ENCODE assay signal across 8 mouse cellular contexts in the genomic region with DNA sequence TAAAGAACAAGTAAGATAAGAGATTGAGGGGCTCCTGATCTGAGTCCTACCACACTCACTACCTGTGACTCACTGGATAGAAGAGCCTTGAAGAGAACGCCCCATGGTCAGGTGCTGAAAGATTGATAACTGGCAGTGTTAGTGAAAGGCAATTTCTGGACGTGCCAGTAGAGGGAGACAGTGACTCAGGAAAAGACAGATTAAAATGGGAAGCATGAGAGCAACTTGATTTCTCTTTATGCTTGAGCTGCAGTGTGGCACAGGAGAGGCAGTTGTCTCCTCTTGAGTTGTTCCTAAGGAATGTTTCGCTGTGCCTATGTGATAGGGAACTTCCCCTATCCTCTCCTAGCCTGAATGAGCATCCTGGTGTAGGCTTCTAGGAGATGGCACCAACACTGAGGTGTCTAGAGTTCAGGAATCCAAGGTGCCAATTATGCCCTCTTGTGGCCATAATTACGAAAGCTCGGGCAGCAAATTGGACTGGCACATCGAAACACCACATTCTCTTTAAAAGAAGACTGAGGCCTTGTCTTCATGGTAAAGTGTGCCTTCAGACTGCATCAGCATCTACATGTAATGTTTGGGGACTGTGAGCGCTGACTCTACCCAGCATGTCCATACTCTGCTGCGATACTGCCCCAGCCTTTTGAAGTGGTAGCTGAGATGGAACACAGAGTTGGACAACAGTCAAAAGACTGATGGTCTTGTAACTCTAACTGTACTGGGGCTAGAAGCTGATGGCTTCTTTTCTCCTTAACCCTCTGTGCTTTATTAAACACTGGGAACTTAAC. TPM values are rescaled to one million over a fixed set of nuclear protein-coding genes. Genes with fewer than 3 reads are reported as not detected.
DNase-seq lines count a peak whose midpoint lies in the region; ATAC-seq lines count a peak whose summit lies in the region.

No protein-coding gene starts in this region.

- peak; percentile 63 for DNase-seq in 3134 (ENCODE audit: extremely low read depth, insufficient read length, low spot score)
- peak; percentile 81 for DNase-seq in adrenal gland, postnatal 14 days
- peak; percentile 73 for DNase-seq in embryonic facial prominence, embryonic 11.5 days (ENCODE audit: low spot score)
- DNase-seq in heart, adult 18-20 months, result peak; percentile 81 to 94
- DNase-seq in kidney, adult 11 months, result peak; percentile 79
- peak; percentile 70 to 83 for DNase-seq in left cerebral cortex, postnatal 36 days (ENCODE audit: low spot score in 2 of 2)
- peak; percentile 95 for DNase-seq in midbrain, embryonic 11.5 days (ENCODE audit: low spot score, missing footprints)
- DNase-seq in right cerebral cortex, postnatal 4 days, result peak; percentile 75

- no peak overlapping the region for H3K4me2 ChIP-seq in embryonic facial prominence, embryonic 11.5 days (ENCODE audit: low read depth, low read length)
- no peak overlapping the region for H3K4me2 ChIP-seq in midbrain, embryonic 11.5 days

- H3K4me1 ChIP-seq in embryonic facial prominence, embryonic 11.5 days (ENCODE audit: control insufficient read depth, insufficient read depth, low read length), result no peaks in the 10 kb centered on the region
- H3K4me1 ChIP-seq in midbrain, embryonic 11.5 days (ENCODE audit: control insufficient read depth, insufficient read depth, low read length), result no peaks in the 10 kb centered on the region

- H3K9me3 ChIP-seq in embryonic facial prominence, embryonic 11.5 days (replicated peaks; ENCODE audit: control insufficient read depth, low read length), result no peaks in the 10 kb centered on the region
- no peaks in the 10 kb centered on the region for H3K9me3 ChIP-seq in midbrain, embryonic 11.5 days (ENCODE audit: control insufficient read depth, low read length)

- no peaks in the 10 kb centered on the region for H3K27me3 ChIP-seq in embryonic facial prominence, embryonic 11.5 days (ENCODE audit: control insufficient read depth, insufficient read depth, low read length)
- H3K27me3 ChIP-seq in midbrain, embryonic 11.5 days (ENCODE audit: control insufficient read depth, insufficient read depth, low read length), result no peaks in the 10 kb centered on the region

- no peaks in the 10 kb centered on the region for H3K36me3 ChIP-seq in embryonic facial prominence, embryonic 11.5 days (replicated peaks; ENCODE audit: control insufficient read depth, insufficient read depth, low read depth, low read length)
- H3K36me3 ChIP-seq in midbrain, embryonic 11.5 days (ENCODE audit: control insufficient read depth, insufficient read depth, low read length), result no peaks in the 10 kb centered on the region

- no peak overlapping the region for H3K27ac ChIP-seq in embryonic facial prominence, embryonic 11.5 days (replicated peaks; ENCODE audit: low read depth, low read length)
- H3K27ac ChIP-seq in midbrain, embryonic 11.5 days (ENCODE audit: low read depth, low read length), result no peak overlapping the region

- intact Hi-C loops in left cerebral cortex, postnatal 36 days (cut with DNase I), result loop anchor here (1.0 to 10.0 kb wide), 3 partner anchors 51 to 177 kb away; a partner anchor contains a TSS

- H3K9ac ChIP-seq in embryonic facial prominence, embryonic 11.5 days (replicated peaks; ENCODE audit: low read length), result no peak overlapping the region
- H3K9ac ChIP-seq in midbrain, embryonic 11.5 days (ENCODE audit: low read length), result no peak overlapping the region

- peak; percentile 72; the same call in 1 of the 2 replicates for ATAC-seq in embryonic facial prominence, embryonic 11.5 days (replicated peaks; ENCODE audit: insufficient number of reproducible peaks, low FRiP score, low TSS enrichment, low read depth)
- peak; percentile 83 for ATAC-seq in midbrain, embryonic 11.5 days (ENCODE audit: low FRiP score)

- H3K4me3 ChIP-seq in embryonic facial prominence, embryonic 11.5 days (ENCODE audit: low read depth, low read length), result no peak overlapping the region
- no peak overlapping the region for H3K4me3 ChIP-seq in midbrain, embryonic 11.5 days (ENCODE audit: low read depth, low read length)

- WGBS in embryonic facial prominence, embryonic 11.5 days, result 48% methylated on average over 8 of the region's 8 CpGs
- WGBS in midbrain, embryonic 11.5 days, result 51% methylated on average over 8 of the region's 8 CpGs

RNA-seq across cellular contexts. Expression of a gene that starts 13.5 kb away (rescaled TPM):
- 0.93 and 2.4 TPM in 2 replicates for total RNA-seq in adrenal gland, postnatal 14 days (2021)
- polyA plus RNA-seq in embryonic facial prominence, embryonic 11.5 days (2014; fragmentation: Nextera tagmentation; extraction: Ambion mirVana), result not detected in 2 replicates
- total RNA-seq in heart, adult 18-20 months (2021), result under 1 TPM in 1 of 2 experiments, not detected in 1; 0.72 TPM
- total RNA-seq in left cerebral cortex, postnatal 36 days (2021), result not detected
- polyA plus RNA-seq in midbrain, embryonic 11.5 days (2014; fragmentation: Nextera tagmentation; extraction: Ambion mirVana), result not detected in 2 replicates

RNA-seq across cellular contexts. Expression of a gene that starts 16.4 kb away (rescaled TPM):
- not detected in 2 replicates for total RNA-seq in adrenal gland, postnatal 14 days (2021)
- polyA plus RNA-seq in embryonic facial prominence, embryonic 11.5 days (2014; fragmentation: Nextera tagmentation; extraction: Ambion mirVana), result not detected in 2 replicates
- under 1 TPM; 0.82 to 0.90 TPM for total RNA-seq in heart, adult 18-20 months (2021)
- total RNA-seq in left cerebral cortex, postnatal 36 days (2021), result not detected
- not detected in 2 replicates for polyA plus RNA-seq in midbrain, embryonic 11.5 days (2014; fragmentation: Nextera tagmentation; extraction: Ambion mirVana)

RNA-seq across cellular contexts. Expression of a gene that starts 24.2 kb away (rescaled TPM):
- total RNA-seq in adrenal gland, postnatal 14 days (2021), result 867 and 955 TPM in 2 replicates
- polyA plus RNA-seq in embryonic facial prominence, embryonic 11.5 days (2014; fragmentation: Nextera tagmentation; extraction: Ambion mirVana), result 315 and 334 TPM in 2 replicates
- 100 to 1,000 TPM; 907 to 950 TPM for total RNA-seq in heart, adult 18-20 months (2021)
- 1,000 to 10,000 TPM; 1,774 to 2,100 TPM for total RNA-seq in left cerebral cortex, postnatal 36 days (2021)
- polyA plus RNA-seq in midbrain, embryonic 11.5 days (2014; fragmentation: Nextera tagmentation; extraction: Ambion mirVana), result 341 and 346 TPM in 2 replicates

RNA-seq across cellular contexts. Expression of a gene that starts 31.4 kb away (rescaled TPM):
- total RNA-seq in adrenal gland, postnatal 14 days (2021), result not detected in 2 replicates
- polyA plus RNA-seq in embryonic facial prominence, embryonic 11.5 days (2014; fragmentation: Nextera tagmentation; extraction: Ambion mirVana), result not detected in 2 replicates
- not detected for total RNA-seq in heart, adult 18-20 months (2021)
- not detected for total RNA-seq in left cerebral cortex, postnatal 36 days (2021)
- not detected in 2 replicates for polyA plus RNA-seq in midbrain, embryonic 11.5 days (2014; fragmentation: Nextera tagmentation; extraction: Ambion mirVana)

RNA-seq across cellular contexts. Expression of a gene that starts 52.7 kb away (rescaled TPM):
- total RNA-seq in adrenal gland, postnatal 14 days (2021), result 52.6 and 64.7 TPM in 2 replicates
- not detected in 2 replicates for polyA plus RNA-seq in embryonic facial prominence, embryonic 11.5 days (2014; fragmentation: Nextera tagmentation; extraction: Ambion mirVana)
- total RNA-seq in heart, adult 18-20 months (2021), result not detected
- not detected for total RNA-seq in left cerebral cortex, postnatal 36 days (2021)
- polyA plus RNA-seq in midbrain, embryonic 11.5 days (2014; fragmentation: Nextera tagmentation; extraction: Ambion mirVana), result not detected in 2 replicates
